Mouse (Mus musculus): Measurements from ENCODE around the gene Bnip2. TPM values are rescaled to one million over a fixed set of nuclear protein-coding genes. Genes with fewer than 3 reads are reported as not detected.

Gene Bnip2
- total RNA-seq, 2 experiments from 2014 or later: 103 to 105 TPM

GRCm38 (mm10) chr9:70046255-70046654 is 57.0 kb downstream of the Bnip2 start:
- no peak for DNase-seq (ENCODE audit: low spot score in 2 of 2)

- DNase-seq (ENCODE audit: low spot score in 2 of 2): no peak
Measured at GRCm38 (mm10) chr9:70047839-70048238, 58.6 kb downstream of the Bnip2 start.

- DNase-seq (ENCODE audit: low spot score in 2 of 2): no peak
Measured at GRCm38 (mm10) chr9:70048280-70048679, 59.0 kb downstream of the Bnip2 start.

GRCm38 (mm10) chr9:70048751-70049415 is 59.6 kb downstream of the Bnip2 start:
- no peak for DNase-seq (ENCODE audit: low spot score in 2 of 2)

- no peak for DNase-seq (ENCODE audit: low spot score in 2 of 2)
Measured at GRCm38 (mm10) chr9:70049416-70049783, 60.1 kb downstream of the Bnip2 start.

GRCm38 (mm10) chr9:70049839-70050238 is 60.6 kb downstream of the Bnip2 start:
- DNase-seq (ENCODE audit: low spot score in 2 of 2): no peak

GRCm38 (mm10) chr9:70052730-70053129 is 63.5 kb downstream of the Bnip2 start:
- DNase-seq (ENCODE audit: low spot score in 2 of 2): no peak

- no peak for DNase-seq (ENCODE audit: low spot score in 2 of 2)
Measured at GRCm38 (mm10) chr9:70053411-70053810, 64.1 kb downstream of the Bnip2 start.

Other genes starting within 250 kb of the Bnip2 start
- not detected for gene Foxb1, start 228.5 kb upstream of the Bnip2 start, total RNA-seq (2021)
- gene Gtf2a2, start 23.1 kb downstream of the Bnip2 start, total RNA-seq (2021): 10 to 100 TPM; 66.2 to 72.3 TPM
- gene Gcnt3, start 48.6 kb downstream of the Bnip2 start, total RNA-seq (2021): not detected
- 1 to 10 TPM; 1.7 to 1.9 TPM for gene Fam81a, start 153.1 kb downstream of the Bnip2 start, total RNA-seq (2021)
- 10 to 100 TPM; 23.3 to 27.6 TPM for gene Myo1e, start 217.9 kb downstream of the Bnip2 start, total RNA-seq (2021)

All from adrenal gland, adult 18-20 months (tissue).